Mouse (Mus musculus) neural tube, embryonic 14.5 days (tissue): ENCODE data around the gene Fosl1. TPM values are rescaled to one million over a fixed set of nuclear protein-coding genes. Genes with fewer than 3 reads are reported as not detected.

Experiments used
- ATAC-seq: fragments of 200-750 bp; cut with Nextera tagmentation; 2 replicates; pipeline ENCODE4 v1.8.0; 2017; ENCODE audit warnings: low read depth, mild to moderate bottlenecking, moderate TSS enrichment, moderate library complexity
- H3K27ac ChIP-seq: fragments of 300-500 bp; sonication (generic); 2 replicates; pipeline ENCODE4 v1.5.1; 2014; ENCODE audit warnings: low read depth, mild to moderate bottlenecking, control low read depth, low read length, moderate library complexity, mixed read lengths
- H3K27me3 ChIP-seq: fragments of 300-500 bp; sonication (generic); 2 replicates; pipeline ENCODE4 v1.6.1; 2014; ENCODE audit warnings: low read length; ENCODE audit not compliant: control insufficient read depth, insufficient read depth
- H3K36me3 ChIP-seq: fragments of 300-500 bp; sonication (generic); 2 replicates; pipeline ENCODE4 v1.6.1; 2014; ENCODE audit warnings: low read length, mixed read lengths; ENCODE audit not compliant: control insufficient read depth, insufficient read depth
- H3K4me1 ChIP-seq: fragments of 300-500 bp; sonication (generic); 2 replicates; pipeline ENCODE4 v1.6.1; 2014; ENCODE audit warnings: low read length; ENCODE audit not compliant: control insufficient read depth, insufficient read depth
- H3K4me2 ChIP-seq: fragments of 300-500 bp; sonication (generic); 2 replicates; pipeline ENCODE4 v1.6.1; 2014; ENCODE audit warnings: mild to moderate bottlenecking, low read depth, low read length, control low read depth
- H3K4me3 ChIP-seq: fragments of 300-500 bp; sonication (generic); 2 replicates; pipeline ENCODE4 v1.5.1; 2014; ENCODE audit warnings: low read depth, low read length, control low read depth, mixed read lengths
- H3K9ac ChIP-seq: fragments of 300-500 bp; sonication (generic); replicated peaks from 2 replicates; pipeline ENCODE4 v1.6.1; 2014; ENCODE audit warnings: low read depth, mild to moderate bottlenecking, control low read depth, low read length, mixed read lengths
- H3K9me3 ChIP-seq: fragments of 300-500 bp; sonication (generic); 2 replicates; pipeline ENCODE4 v1.6.1; 2016; ENCODE audit warnings: low read length; ENCODE audit not compliant: control insufficient read depth
- WGBS: fragments of 180-500 bp; shearing (Covaris S2); extraction: QIAGEN DNeasy Blood & Tissue Kit; methylation state at CpG from one replicate; pipeline ENCODE4 v1.1.7; 2014; 5-methylcytosine and 5-hydroxymethylcytosine counted together
- polyA plus RNA-seq: library from polyadenylated mRNA; unstranded; fragments of >200 nt; fragmentation: Nextera tagmentation; extraction: Ambion mirVana; gene quantifications from 2 replicates; pipeline ENCODE4 v1.2.1, GENCODE M21; 2014

Gene Fosl1
- polyA plus RNA-seq, 1 experiment from 2014 or later: not detected

GRCm38 (mm10) chr19:5429806-5430205 lies 17.5 kb upstream of the Fosl1 start:
- no peak overlapping the region for H3K27ac ChIP-seq
- H3K4me3 ChIP-seq: no peak overlapping the region
- peaks cover 20% of the 10 kb centered on the region for H3K4me1 ChIP-seq
- 77% methylated on average over 8 of the region's 8 CpGs for WGBS
- ATAC-seq: no peak
- no peak overlapping the region for H3K9ac ChIP-seq
- no peak overlapping the region for H3K4me2 ChIP-seq
- no peaks in the 10 kb centered on the region for H3K9me3 ChIP-seq
- 0 out of 2 replicates have a peak, but pooled peaks cover 3% of the 10 kb centered on the region for H3K36me3 ChIP-seq
- no peaks in the 10 kb centered on the region for H3K27me3 ChIP-seq

GRCm38 (mm10) chr19:5430408-5430807 lies 16.9 kb upstream of the Fosl1 start:
- WGBS: 65% methylated on average over 1 of the region's 1 CpGs
- ATAC-seq: no peak
- H3K9ac ChIP-seq: no peak overlapping the region

GRCm38 (mm10) chr19:5431911-5432464 lies 15.4 kb upstream of the Fosl1 start:
- WGBS: 83% methylated on average over 4 of the region's 4 CpGs
- no peaks in the 10 kb centered on the region for H3K9me3 ChIP-seq
- no peak for ATAC-seq
- H3K4me1 ChIP-seq: peaks cover 7% of the 10 kb centered on the region; the same call in 1 of the 2 replicates
- H3K9ac ChIP-seq: no peak overlapping the region
- no peak overlapping the region for H3K27ac ChIP-seq
- H3K4me3 ChIP-seq: no peak overlapping the region
- H3K4me2 ChIP-seq: no peak overlapping the region
- H3K27me3 ChIP-seq: no peaks in the 10 kb centered on the region
- H3K36me3 ChIP-seq: no peaks in the 10 kb centered on the region

More at GRCm38 (mm10) chr19:5430408-5430807, 16.9 kb upstream of the Fosl1 start:
- Histone ChIP-seq H3K4me3 (no peak overlapping the region), H3K9me3 (no peaks in the 10 kb centered on the region), H3K4me2 (no peak overlapping the region), H3K36me3 (0 out of 2 replicates have a peak, but pooled peaks cover 3% of the 10 kb centered on the region), H3K27me3 (no peaks in the 10 kb centered on the region), H3K4me1 (peaks cover 20% of the 10 kb centered on the region), H3K27ac (no peak overlapping the region)

GRCm38 (mm10) chr19:5432992-5433852 lies 14.1 kb upstream of the Fosl1 start:
- H3K36me3 ChIP-seq: no peaks in the 10 kb centered on the region
- H3K4me3 ChIP-seq: no peak overlapping the region

GRCm38 (mm10) chr19:5433951-5434350 lies 13.4 kb upstream of the Fosl1 start:
- Histone ChIP-seq H3K9ac (0 out of 2 replicates have a peak overlapping the region, but pooled peaks have one; percentile 32), H3K27me3 (no peaks in the 10 kb centered on the region), H3K27ac (no peak overlapping the region), H3K4me3 (no peak overlapping the region), H3K4me2 (peak overlapping the region; percentile 34; the same call in 1 of the 2 replicates), H3K4me1 (peaks cover 5% of the 10 kb centered on the region; the same call in 1 of the 2 replicates), H3K9me3 (no peaks in the 10 kb centered on the region), H3K36me3 (no peaks in the 10 kb centered on the region)
- ATAC-seq: no peak
- WGBS: 78% methylated on average over 7 of the region's 7 CpGs

More at GRCm38 (mm10) chr19:5432992-5433852, 14.1 kb upstream of the Fosl1 start:
- Histone ChIP-seq H3K27ac (no peak overlapping the region), H3K4me1 (peaks cover 5% of the 10 kb centered on the region; the same call in 1 of the 2 replicates), H3K9ac (0 out of 2 replicates have a peak overlapping the region, but pooled peaks have one; percentile 32), H3K4me2 (peak overlapping the region; percentile 34), H3K9me3 (no peaks in the 10 kb centered on the region), H3K27me3 (no peaks in the 10 kb centered on the region)
- WGBS: 17% methylated on average over 16 of the region's 16 CpGs
- ATAC-seq: peak; percentile 34; the same call in 1 of the 2 replicates

- Histone ChIP-seq H3K27me3 (peaks cover 32% of the 10 kb centered on the region), H3K4me1 (peaks cover 10% of the 10 kb centered on the region; the same call in 1 of the 2 replicates), H3K9me3 (no peaks in the 10 kb centered on the region), H3K27ac (no peak overlapping the region), H3K4me2 (no peak overlapping the region), H3K4me3 (no peak overlapping the region), H3K9ac (no peak overlapping the region), H3K36me3 (no peaks in the 10 kb centered on the region)
- WGBS: 74% methylated on average over 9 of the region's 9 CpGs
- ATAC-seq: no peak
These were observed 2.9 kb upstream of the Fosl1 start for GRCm38 (mm10) chr19:5444371-5444908.

GRCm38 (mm10) chr19:5444954-5445353 lies 2.4 kb upstream of the Fosl1 start:
- H3K4me3 ChIP-seq: no peak overlapping the region
- H3K9ac ChIP-seq: no peak overlapping the region
- no peak overlapping the region for H3K27ac ChIP-seq
- no peaks in the 10 kb centered on the region for H3K9me3 ChIP-seq
- peaks cover 37% of the 10 kb centered on the region for H3K27me3 ChIP-seq
- H3K4me1 ChIP-seq: peaks cover 10% of the 10 kb centered on the region; the same call in 1 of the 2 replicates
- 38% methylated on average over 7 of the region's 7 CpGs for WGBS
- no peak for ATAC-seq
- no peak overlapping the region for H3K4me2 ChIP-seq
- H3K36me3 ChIP-seq: no peaks in the 10 kb centered on the region

GRCm38 (mm10) chr19:5445747-5446146 lies 1.6 kb upstream of the Fosl1 start:
- Histone ChIP-seq H3K4me3 (no peak overlapping the region), H3K9ac (no peak overlapping the region), H3K27me3 (peaks cover 39% of the 10 kb centered on the region), H3K4me1 (peaks cover 10% of the 10 kb centered on the region; the same call in 1 of the 2 replicates), H3K36me3 (no peaks in the 10 kb centered on the region), H3K27ac (no peak overlapping the region), H3K4me2 (no peak overlapping the region), H3K9me3 (no peaks in the 10 kb centered on the region)
- WGBS: 92% methylated on average over 5 of the region's 5 CpGs
- no peak for ATAC-seq
